Mouse (Mus musculus) erythroblast, embryonic 14.5 days (primary cell): ENCODE data around the gene Tada2b. TPM values are rescaled to one million over a fixed set of nuclear protein-coding genes. Genes with fewer than 3 reads are reported as not detected.

Experiments
- H3K27me3 ChIP-seq: 2 replicates; pipeline ENCODE4 v1.6.1; 2012; ENCODE audit warnings: inconsistent platforms; ENCODE audit not compliant: control insufficient read depth
- H3K36me3 ChIP-seq: 2 replicates; pipeline ENCODE4 v1.6.1; 2012; ENCODE audit warnings: mild to moderate bottlenecking, inconsistent platforms; ENCODE audit not compliant: control insufficient read depth
- H3K4me1 ChIP-seq: 2 replicates; pipeline ENCODE4 v1.6.1; 2012; ENCODE audit warnings: inconsistent platforms; ENCODE audit not compliant: control insufficient read depth
- H3K4me3 ChIP-seq: replicated peaks from 2 replicates; pipeline ENCODE3; 2012; ENCODE audit warnings: moderate library complexity, mild to moderate bottlenecking, inconsistent platforms
- H3K9me3 ChIP-seq: 2 replicates; pipeline ENCODE4 v1.6.1; 2012; ENCODE audit warnings: low read length, inconsistent platforms, mixed read lengths; ENCODE audit not compliant: control insufficient read depth
- GATA1 ChIP-seq: IDR thresholded peaks from 2 replicates; pipeline ENCODE4 v1.6.1; 2012; ENCODE audit warnings: low read length, inconsistent platforms, mixed read lengths
- TAL1 ChIP-seq: IDR thresholded peaks from 3 replicates; pipeline ENCODE4 v1.6.1; 2012; ENCODE audit warnings: low read length, inconsistent platforms, mixed read lengths
- polyA plus RNA-seq: library from polyadenylated mRNA; stranded (reverse); fragments of >175 nt; gene quantifications from 2 replicates; pipeline ENCODE4 v1.2.3, GENCODE M21; 2012

Tada2b gene
- polyA plus RNA-seq, 1 experiment = 1.1 TPM

DNA sequence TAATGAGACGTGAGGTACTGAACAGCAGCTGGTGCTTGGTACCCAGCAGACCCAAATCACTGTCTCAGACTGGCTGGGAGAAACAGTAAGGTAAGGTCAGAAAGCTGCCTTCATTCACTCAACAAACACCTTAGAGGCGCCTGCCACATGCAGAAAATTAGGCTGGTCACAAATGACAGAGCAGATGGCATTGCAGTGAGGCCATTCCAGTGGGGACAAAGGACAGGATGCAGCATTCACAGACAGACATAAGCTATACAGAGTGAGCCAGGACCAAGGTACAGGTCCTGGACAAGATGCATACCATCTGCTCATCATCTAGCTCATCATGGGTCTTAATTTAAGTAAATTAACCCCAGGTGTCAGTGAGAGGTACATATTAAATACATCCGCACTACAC, 33.5 kb upstream of the Tada2b start:
- Histone ChIP-seq H3K36me3 (peaks cover 80% of the 10 kb centered on the region), H3K27me3 (no peaks in the 10 kb centered on the region), H3K9me3 (no peaks in the 10 kb centered on the region; the same call in 1 of the 2 replicates), H3K4me1 (no peaks in the 10 kb centered on the region), H3K4me3 (no peak overlapping the region)
- TF ChIP-seq GATA1 = no peak
- no peak for TF ChIP-seq TAL1

DNA sequence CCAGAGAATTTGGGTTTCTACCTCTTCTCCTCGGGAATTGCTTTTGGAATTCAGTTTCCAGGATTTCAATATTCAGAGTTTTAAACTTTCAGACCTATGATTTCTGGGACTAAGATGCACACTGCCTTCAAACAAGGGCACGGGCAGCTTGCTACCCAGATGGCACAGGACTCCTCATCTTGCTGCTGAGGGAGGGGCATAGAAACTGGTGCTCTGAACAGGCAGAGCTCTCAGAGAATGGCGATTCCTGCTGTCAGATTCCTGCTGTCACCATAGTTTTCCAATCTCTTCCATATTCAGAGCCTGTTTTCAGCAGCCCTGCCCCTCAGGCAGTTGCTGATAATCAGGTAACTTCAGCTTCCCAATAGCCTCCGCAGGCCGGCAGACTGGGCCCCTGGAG, 31.5 kb upstream of the Tada2b start:
- Histone ChIP-seq H3K27me3 (no peaks in the 10 kb centered on the region), H3K4me3 (no peak overlapping the region), H3K36me3 (peaks cover 82% of the 10 kb centered on the region), H3K4me1 (no peaks in the 10 kb centered on the region), H3K9me3 (no peaks in the 10 kb centered on the region; the same call in 1 of the 2 replicates)
- TF ChIP-seq TAL1 = no peak
- no peak for TF ChIP-seq GATA1

DNA sequence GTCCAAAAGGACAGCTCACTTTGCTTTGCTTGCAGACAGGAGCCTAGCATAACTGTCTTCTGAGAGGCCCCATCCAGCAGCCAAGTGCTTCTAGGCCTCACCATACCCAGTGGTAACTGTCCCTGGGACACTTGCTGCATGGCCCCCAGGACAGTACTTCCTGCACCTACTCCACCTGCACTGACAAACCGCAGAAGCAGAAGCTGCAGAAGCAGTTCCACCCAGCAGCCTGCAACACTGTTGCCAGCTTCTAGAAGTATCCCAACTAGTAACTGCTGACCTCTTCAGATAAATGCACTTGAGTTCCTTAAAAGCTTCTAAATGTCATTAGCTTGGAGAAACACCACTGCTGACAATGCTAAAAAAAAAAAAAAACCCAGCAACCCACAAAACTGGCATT, 31.0 kb upstream of the Tada2b start:
- Histone ChIP-seq H3K27me3 (no peaks in the 10 kb centered on the region), H3K36me3 (peaks cover 82% of the 10 kb centered on the region), H3K4me1 (no peaks in the 10 kb centered on the region), H3K4me3 (no peak overlapping the region), H3K9me3 (no peaks in the 10 kb centered on the region)
- no peak for TF ChIP-seq GATA1
- no peak for TF ChIP-seq TAL1

DNA sequence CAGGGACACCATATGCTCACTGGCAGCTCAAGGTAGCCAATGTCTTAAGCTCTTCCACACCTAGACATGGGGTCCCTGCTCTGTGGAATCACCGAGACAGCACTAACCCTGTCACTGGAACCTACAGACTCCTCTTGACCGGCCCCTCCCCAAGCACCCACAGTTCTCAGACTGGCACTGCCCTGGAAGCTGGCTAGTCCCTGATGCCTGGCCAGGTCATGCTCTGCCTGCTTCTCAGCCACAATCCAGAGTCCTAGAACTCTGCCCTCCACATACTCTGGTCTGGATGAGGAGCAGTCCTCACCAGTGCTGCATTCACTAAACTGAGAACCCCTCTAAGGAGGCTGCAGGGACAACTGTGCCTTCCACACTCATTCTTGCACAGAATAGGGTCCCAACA, 26.9 kb upstream of the Tada2b start:
- Histone ChIP-seq H3K4me3 (no peak overlapping the region), H3K27me3 (no peaks in the 10 kb centered on the region), H3K36me3 (peaks cover 74% of the 10 kb centered on the region), H3K4me1 (no peaks in the 10 kb centered on the region), H3K9me3 (no peaks in the 10 kb centered on the region)
- TF ChIP-seq GATA1 (no peak), TAL1 (no peak)

DNA sequence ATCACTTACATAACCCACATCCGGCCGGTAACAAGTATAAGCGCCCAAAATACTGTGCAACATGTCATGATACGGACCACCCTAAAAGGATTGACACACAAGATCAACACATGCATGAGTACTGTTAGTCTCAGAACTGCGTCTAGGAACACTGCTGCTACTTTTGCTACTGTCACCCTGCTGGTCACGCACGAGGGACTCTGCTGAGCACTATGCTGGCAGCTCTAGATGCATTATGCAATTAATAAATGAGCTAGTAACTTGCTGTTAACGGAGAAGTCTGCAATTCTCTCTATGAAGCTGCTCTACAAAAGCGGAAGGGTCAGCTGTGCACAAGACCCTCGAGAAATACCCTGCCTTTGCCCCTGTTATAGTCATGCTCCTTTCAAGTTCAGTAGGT, 24.3 kb upstream of the Tada2b start:
- H3K4me1 ChIP-seq = no peaks in the 10 kb centered on the region
- no peaks in the 10 kb centered on the region for H3K9me3 ChIP-seq
- H3K27me3 ChIP-seq = no peaks in the 10 kb centered on the region
- peaks cover 76% of the 10 kb centered on the region for H3K36me3 ChIP-seq
- no peak overlapping the region for H3K4me3 ChIP-seq
- no peak for TF ChIP-seq TAL1
- TF ChIP-seq GATA1 = no peak

DNA sequence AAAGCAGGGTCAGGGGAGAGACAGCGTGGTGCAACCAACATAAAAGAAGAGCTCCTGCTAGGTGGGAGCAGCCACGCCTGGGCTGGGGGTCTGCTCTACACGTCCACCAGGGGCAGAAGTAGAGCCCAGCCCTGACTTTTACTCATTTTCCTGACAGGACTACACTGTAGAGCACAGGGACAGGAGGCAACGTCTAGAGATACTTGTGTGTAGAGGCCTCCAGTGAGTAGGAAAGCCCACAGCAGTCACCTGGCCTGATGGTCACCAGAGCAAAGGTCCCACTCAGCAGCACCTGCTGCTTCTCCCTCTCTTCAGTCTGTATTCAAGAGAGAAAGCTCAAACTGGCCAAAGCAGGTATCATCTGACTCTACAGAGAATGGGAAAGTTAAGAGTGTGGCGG, 21.6 kb upstream of the Tada2b start:
- no peaks in the 10 kb centered on the region for H3K27me3 ChIP-seq
- no peak overlapping the region for H3K4me3 ChIP-seq
- H3K9me3 ChIP-seq = no peaks in the 10 kb centered on the region
- no peaks in the 10 kb centered on the region for H3K4me1 ChIP-seq
- H3K36me3 ChIP-seq = peaks cover 67% of the 10 kb centered on the region
- no peak for TF ChIP-seq TAL1
- no peak for TF ChIP-seq GATA1

DNA sequence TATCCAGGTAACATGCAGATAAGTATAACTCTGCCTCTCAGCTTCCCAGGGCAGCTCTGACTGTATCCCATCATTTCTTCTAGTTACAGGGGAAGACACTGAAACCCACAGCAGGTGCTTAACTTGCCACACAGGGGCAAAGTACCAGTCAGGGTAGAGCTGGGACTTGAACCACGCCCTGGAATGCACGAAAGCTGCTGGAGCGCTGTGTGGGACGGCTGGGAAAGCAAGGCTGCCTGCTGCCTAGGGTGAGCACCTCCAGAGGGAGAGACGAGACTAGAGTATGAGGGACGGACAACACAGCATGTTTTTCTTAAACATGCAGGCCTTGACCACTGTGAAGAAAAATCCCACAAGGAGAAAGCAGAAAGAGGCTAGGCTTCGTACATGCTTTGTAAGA, 21.1 kb upstream of the Tada2b start:
- H3K9me3 ChIP-seq = no peaks in the 10 kb centered on the region
- H3K27me3 ChIP-seq = no peaks in the 10 kb centered on the region
- no peak overlapping the region for H3K4me3 ChIP-seq
- H3K4me1 ChIP-seq = no peaks in the 10 kb centered on the region
- H3K36me3 ChIP-seq = peaks cover 67% of the 10 kb centered on the region
- TF ChIP-seq GATA1 (no peak), TAL1 (no peak)

DNA sequence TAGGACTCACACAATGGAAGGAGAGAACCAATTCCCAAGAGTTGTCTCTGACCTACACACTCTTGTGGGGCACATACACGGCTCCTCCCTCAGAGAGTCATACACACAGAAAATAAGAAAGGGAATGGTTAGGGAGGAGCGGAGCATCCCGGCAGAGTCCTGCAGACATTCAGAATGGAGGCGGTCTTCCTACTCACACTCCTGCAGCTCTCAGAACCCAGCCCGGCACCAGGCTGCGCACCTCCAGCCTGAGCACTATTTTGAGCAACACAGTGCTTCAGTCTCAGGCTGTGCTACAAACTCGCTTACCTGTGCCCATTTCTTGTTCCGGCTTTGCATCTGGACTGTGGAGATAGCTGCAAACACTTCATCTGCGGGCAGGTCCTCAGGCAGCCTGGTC, 10.6 kb upstream of the Tada2b start:
- no peaks in the 10 kb centered on the region for H3K4me1 ChIP-seq
- no peaks in the 10 kb centered on the region; the same call in 1 of the 2 replicates for H3K9me3 ChIP-seq
- no peaks in the 10 kb centered on the region for H3K27me3 ChIP-seq
- peaks cover 46% of the 10 kb centered on the region for H3K36me3 ChIP-seq
- TF ChIP-seq GATA1 (no peak), TAL1 (no peak)
- H3K4me3 ChIP-seq = no peak overlapping the region

DNA sequence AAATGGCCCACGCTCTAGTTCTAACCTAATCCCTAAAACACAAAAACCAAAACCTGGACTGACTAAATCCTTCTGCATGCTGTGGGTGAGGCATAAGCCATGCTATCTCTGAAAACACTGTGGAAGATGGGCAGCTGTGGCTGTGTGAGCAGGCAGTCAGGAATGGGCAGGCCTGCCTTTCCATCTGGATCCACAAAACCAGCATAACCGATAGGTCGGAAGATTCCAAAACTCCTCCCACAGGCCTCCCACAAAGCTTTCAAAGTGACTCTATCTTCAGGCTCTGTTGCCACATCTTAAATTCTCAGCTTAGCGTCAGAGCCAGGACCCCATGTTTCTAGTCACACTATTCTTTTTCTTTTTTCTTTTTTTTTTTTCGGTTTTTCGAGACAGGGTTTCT, 9.8 kb upstream of the Tada2b start:
- Histone ChIP-seq H3K27me3 (no peaks in the 10 kb centered on the region), H3K36me3 (peaks cover 45% of the 10 kb centered on the region)
- no peak for TF ChIP-seq GATA1
- no peak for TF ChIP-seq TAL1

DNA sequence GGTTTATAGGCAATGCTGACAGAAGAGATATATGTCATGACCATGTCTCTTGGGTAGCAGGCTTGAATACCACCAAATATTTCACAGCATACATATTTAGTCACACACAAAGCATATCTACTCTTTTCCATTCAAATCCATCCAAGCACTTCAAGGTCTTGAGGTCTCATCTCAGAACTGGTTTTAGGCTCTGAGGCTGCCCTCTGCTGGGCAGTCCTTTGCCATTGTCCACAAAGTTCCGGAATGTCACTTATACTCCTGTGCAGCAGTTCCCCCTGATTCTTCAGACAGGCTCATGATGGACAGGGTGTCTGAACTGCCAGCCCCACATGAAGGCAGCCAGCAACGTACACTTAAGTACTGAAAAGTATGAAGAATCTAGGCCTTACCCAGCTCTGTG, 5.1 kb upstream of the Tada2b start:
- H3K9me3 ChIP-seq = no peaks in the 10 kb centered on the region; the same call in 1 of the 2 replicates
- H3K4me1 ChIP-seq = peaks cover 13% of the 10 kb centered on the region
- peaks cover 33% of the 10 kb centered on the region for H3K27me3 ChIP-seq
- no peak overlapping the region for H3K4me3 ChIP-seq
- peaks cover 22% of the 10 kb centered on the region for H3K36me3 ChIP-seq
- no peak for TF ChIP-seq TAL1
- TF ChIP-seq GATA1 = no peak

More for the DNA sequence above, 9.8 kb upstream of the Tada2b start:
- no peaks in the 10 kb centered on the region for H3K4me1 ChIP-seq
- H3K9me3 ChIP-seq = no peaks in the 10 kb centered on the region; the same call in 1 of the 2 replicates
- no peak overlapping the region for H3K4me3 ChIP-seq
